8 mouse cellular contexts compared by ENCODE assay signal in the genomic region with DNA sequence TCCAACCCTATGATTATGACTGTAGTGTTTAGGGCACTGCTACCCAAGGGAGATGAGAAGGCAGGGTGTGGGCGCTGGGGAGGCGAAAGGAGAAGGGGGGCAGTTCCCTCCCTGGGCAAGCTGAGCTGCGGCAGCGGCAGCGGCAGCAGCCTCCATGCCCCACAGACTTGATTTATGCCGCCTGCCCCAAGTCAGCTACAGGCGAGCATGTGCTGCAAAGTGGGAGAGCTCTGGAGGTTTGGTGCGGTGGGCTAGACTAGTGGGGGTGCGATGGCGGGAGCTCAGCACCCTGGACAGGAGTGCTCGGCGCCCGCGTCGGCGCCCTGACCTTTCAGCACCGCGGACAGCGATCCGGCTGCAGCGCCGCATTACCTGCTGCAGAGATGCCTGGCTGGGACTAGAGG. TPM values are rescaled to one million over a fixed set of nuclear protein-coding genes. Genes with fewer than 3 reads are reported as not detected.
DNase-seq lines count a peak whose midpoint lies in the region; ATAC-seq and TF ChIP-seq lines count a peak whose summit lies in the region.

No protein-coding gene starts in this region.

- DNase-seq in thymus, adult 2 months: peak; percentile 27
- DNase-seq in thymus, adult 18-20 months: no peak
- DNase-seq in embryonic facial prominence, embryonic 14.5 days (ENCODE audit: low spot score): peak; percentile 89
- DNase-seq in kidney, adult 9 months: peak; percentile 75

- no peaks in the 10 kb centered on the region for H3K4me1 ChIP-seq in thymus, adult 2 months (replicated peaks; ENCODE audit: control insufficient read depth, insufficient read depth, low read length)
- H3K4me1 ChIP-seq in embryonic facial prominence, embryonic 14.5 days (ENCODE audit: control insufficient read depth, insufficient read depth, low read length): peaks cover 14% of the 10 kb centered on the region
- peaks cover 8% of the 10 kb centered on the region for H3K4me1 ChIP-seq in heart, embryonic 11.5 days (ENCODE audit: control insufficient read depth, insufficient read depth, low read length)
- peaks cover 25% of the 10 kb centered on the region for H3K4me1 ChIP-seq in limb, embryonic 13.5 days
- peaks cover 27% of the 10 kb centered on the region for H3K4me1 ChIP-seq in midbrain, embryonic 15.5 days
- H3K4me1 ChIP-seq in stomach, embryonic 16.5 days (ENCODE audit: control insufficient read depth, insufficient read depth, low read length): no peaks in the 10 kb centered on the region

- no peak for TF ChIP-seq CTCF in thymus, adult 2 months (IDR thresholded peaks at IDR 0.05; ENCODE audit: borderline replicate concordance, control insufficient read depth, extremely low read depth, insufficient read depth, low read length, poor library complexity)

- 5% methylated on average over 22 of the region's 22 CpGs for WGBS in thymus, adult 2 months
- WGBS in embryonic facial prominence, embryonic 14.5 days: 0% methylated on average over 18 of the region's 22 CpGs
- WGBS in heart, embryonic 11.5 days (ENCODE audit: insufficient replicate concordance): under 1% methylated on average over 22 of the region's 22 CpGs
- under 1% methylated on average over 22 of the region's 22 CpGs for WGBS in limb, embryonic 13.5 days
- WGBS in midbrain, embryonic 15.5 days: under 1% methylated on average over 22 of the region's 22 CpGs
- 2% methylated on average over 22 of the region's 22 CpGs for WGBS in stomach, embryonic 16.5 days

- TF ChIP-seq POLR2A in thymus, adult 2 months (IDR thresholded peaks at IDR 0.05; ENCODE audit: control insufficient read depth, extremely low read depth, insufficient read depth, low read length, poor library complexity): no peak

- H3K27ac ChIP-seq in thymus, adult 2 months (ENCODE audit: control insufficient read depth, insufficient read depth, low read length): no peak overlapping the region
- no peak overlapping the region for H3K27ac ChIP-seq in embryonic facial prominence, embryonic 14.5 days (replicated peaks; ENCODE audit: low read depth, low read length)
- H3K27ac ChIP-seq in heart, embryonic 11.5 days (ENCODE audit: low read depth, low read length): no peak overlapping the region
- no peak overlapping the region for H3K27ac ChIP-seq in limb, embryonic 13.5 days
- H3K27ac ChIP-seq in midbrain, embryonic 15.5 days: peak overlapping the region; percentile 91
- H3K27ac ChIP-seq in stomach, embryonic 16.5 days (ENCODE audit: low read length): no peak overlapping the region

- H3K9ac ChIP-seq in embryonic facial prominence, embryonic 14.5 days (ENCODE audit: low read depth, low read length): no peak overlapping the region
- no peak overlapping the region for H3K9ac ChIP-seq in heart, embryonic 11.5 days (ENCODE audit: low read depth, low read length)
- no peak overlapping the region for H3K9ac ChIP-seq in limb, embryonic 13.5 days
- H3K9ac ChIP-seq in midbrain, embryonic 15.5 days: peak overlapping the region; percentile 89
- no peak overlapping the region for H3K9ac ChIP-seq in stomach, embryonic 16.5 days (ENCODE audit: low read length)

- H3K9me3 ChIP-seq in embryonic facial prominence, embryonic 14.5 days (ENCODE audit: control insufficient read depth, low read length): no peaks in the 10 kb centered on the region
- H3K9me3 ChIP-seq in heart, embryonic 11.5 days (replicated peaks; ENCODE audit: control insufficient read depth, low read length): no peaks in the 10 kb centered on the region
- H3K9me3 ChIP-seq in limb, embryonic 13.5 days: no peaks in the 10 kb centered on the region
- no peaks in the 10 kb centered on the region for H3K9me3 ChIP-seq in midbrain, embryonic 15.5 days
- H3K9me3 ChIP-seq in stomach, embryonic 16.5 days (replicated peaks; ENCODE audit: control insufficient read depth, low read length): no peaks in the 10 kb centered on the region

- H3K36me3 ChIP-seq in thymus, adult 2 months (ENCODE audit: control insufficient read depth, insufficient read depth, low read length): no peaks in the 10 kb centered on the region
- H3K36me3 ChIP-seq in embryonic facial prominence, embryonic 14.5 days (ENCODE audit: control insufficient read depth, insufficient read depth, low read length): no peaks in the 10 kb centered on the region
- no peaks in the 10 kb centered on the region for H3K36me3 ChIP-seq in heart, embryonic 11.5 days (ENCODE audit: control insufficient read depth, insufficient read depth, low read length)
- no peaks in the 10 kb centered on the region for H3K36me3 ChIP-seq in limb, embryonic 13.5 days
- no peaks in the 10 kb centered on the region for H3K36me3 ChIP-seq in midbrain, embryonic 15.5 days (replicated peaks)
- H3K36me3 ChIP-seq in stomach, embryonic 16.5 days (ENCODE audit: control insufficient read depth, insufficient read depth, low read length): no peaks in the 10 kb centered on the region

- ATAC-seq in embryonic facial prominence, embryonic 14.5 days (ENCODE audit: low read depth): peak; percentile 91
- ATAC-seq in heart, embryonic 11.5 days (replicated peaks; ENCODE audit: insufficient number of reproducible peaks, low FRiP score, low TSS enrichment): peak; percentile 80
- ATAC-seq in limb, embryonic 13.5 days (ENCODE audit: low FRiP score, low read depth): peak; percentile 93
- ATAC-seq in midbrain, embryonic 15.5 days (replicated peaks): peak; percentile 75
- ATAC-seq in stomach, embryonic 16.5 days (ENCODE audit: insufficient read depth, low FRiP score): peak; percentile 94

- H3K27me3 ChIP-seq in thymus, adult 2 months (ENCODE audit: control insufficient read depth, insufficient read depth, low read length): no peaks in the 10 kb centered on the region
- peaks cover 18% of the 10 kb centered on the region for H3K27me3 ChIP-seq in embryonic facial prominence, embryonic 14.5 days (replicated peaks; ENCODE audit: control insufficient read depth, insufficient read depth, low read length)
- H3K27me3 ChIP-seq in heart, embryonic 11.5 days (ENCODE audit: control insufficient read depth, insufficient read depth, low read length): no peaks in the 10 kb centered on the region
- H3K27me3 ChIP-seq in limb, embryonic 13.5 days: peaks cover 24% of the 10 kb centered on the region
- H3K27me3 ChIP-seq in midbrain, embryonic 15.5 days (replicated peaks): no peaks in the 10 kb centered on the region
- H3K27me3 ChIP-seq in stomach, embryonic 16.5 days (ENCODE audit: control insufficient read depth, insufficient read depth, low read length): 0 out of 2 replicates have a peak, but pooled peaks cover 2% of the 10 kb centered on the region

- H3K4me3 ChIP-seq in thymus, adult 2 months (ENCODE audit: control insufficient read depth, insufficient read depth, low read length): no peak overlapping the region
- peak overlapping the region; percentile 35 for H3K4me3 ChIP-seq in embryonic facial prominence, embryonic 14.5 days (ENCODE audit: low read depth, low read length)
- peak overlapping the region; percentile 47 for H3K4me3 ChIP-seq in heart, embryonic 11.5 days (ENCODE audit: low read depth, low read length)
- H3K4me3 ChIP-seq in limb, embryonic 13.5 days: peak overlapping the region; percentile 40
- peak overlapping the region; percentile 92 for H3K4me3 ChIP-seq in midbrain, embryonic 15.5 days
- H3K4me3 ChIP-seq in stomach, embryonic 16.5 days (replicated peaks; ENCODE audit: low read length): peak overlapping the region; percentile 23

- peak overlapping the region; percentile 57 for H3K4me2 ChIP-seq in embryonic facial prominence, embryonic 14.5 days (ENCODE audit: low read depth, low read length)
- peak overlapping the region; percentile 82 for H3K4me2 ChIP-seq in heart, embryonic 11.5 days
- peak overlapping the region; percentile 68 for H3K4me2 ChIP-seq in limb, embryonic 13.5 days (replicated peaks)
- H3K4me2 ChIP-seq in midbrain, embryonic 15.5 days: peak overlapping the region; percentile 77
- H3K4me2 ChIP-seq in stomach, embryonic 16.5 days (ENCODE audit: low read depth, low read length): peak overlapping the region; percentile 47

RNA-seq across cellular contexts. Expression of a gene that starts 0.8 kb away (rescaled TPM):
- 0.08 TPM in 1 of 2 replicates, not detected in the other for polyA plus RNA-seq in thymus, adult 2 months (2012; rRNA removed)
- polyA plus RNA-seq in embryonic facial prominence, embryonic 14.5 days (2014; fragmentation: Nextera tagmentation; extraction: Ambion mirVana): 10.3 and 10.4 TPM in 2 replicates
- 10.7 and 12.1 TPM in 2 replicates for polyA plus RNA-seq in heart, embryonic 11.5 days (2014; fragmentation: Nextera tagmentation; extraction: Ambion mirVana)
- 0.71 and 0.94 TPM in 2 replicates for polyA plus RNA-seq in limb, embryonic 13.5 days (2015; fragmentation: Nextera tagmentation; extraction: Ambion mirVana)
- polyA plus RNA-seq in midbrain, embryonic 15.5 days (2015; fragmentation: Nextera tagmentation; extraction: Ambion mirVana): 148 and 162 TPM in 2 replicates
- polyA plus RNA-seq in stomach, embryonic 16.5 days (2015; fragmentation: Nextera tagmentation; extraction: Ambion mirVana): 11.3 and 12.3 TPM in 2 replicates

Comparison
In these comparisons a context has a peak if more than half of its experiments do, and no peak if none do; other contexts are left out.
1. DNase-seq: peak in thymus, adult 2 months (single experiment), embryonic facial prominence, embryonic 14.5 days (single experiment) and kidney, adult 9 months (single experiment); none in thymus, adult 18-20 months (0 of 2).
2. RNA of a gene that starts 0.8 kb away (polyA plus RNA-seq): 148 to 162 TPM in midbrain, embryonic 15.5 days; 11.3 to 12.3 TPM in stomach, embryonic 16.5 days, 10.7 to 12.1 TPM in heart, embryonic 11.5 days, 10.3 to 10.4 TPM in embryonic facial prominence, embryonic 14.5 days, 0.71 to 0.94 TPM in limb, embryonic 13.5 days and 0.08 TPM in thymus, adult 2 months; every median in the first group is over 10 times any median in the second.
3. Peak in every context shown above with its lines, with median percentiles within 50 percentile points of each other: ATAC-seq and H3K4me2 ChIP-seq.